Mouse (Mus musculus) spleen, postnatal 36 days (tissue): ENCODE results near the gene Stox2.
"Not testable (repeated sequence)": the region's sequence is repeated elsewhere in the genome, so short reads cannot be mapped to it uniquely, and the experiment has no call there.

Experiments
- DNase-seq, 2 experiments: peaks; one replicate each; pipeline ENCODE4 v3.0.0; 2022; ENCODE audit warnings: low spot score in 2 of 2, mixed read lengths in 1 of 2

Gene Stox2

GRCm38 (mm10) chr8:47446312-47447046 is at the start of gene Stox2:
Gene Stox2 (minus strand): TSS chr8:47446362.
- no peak for DNase-seq

GRCm38 (mm10) chr8:47495428-47495827 is 49.3 kb upstream of the Stox2 start:
- no peak for DNase-seq

GRCm38 (mm10) chr8:47494602-47495153 is 48.5 kb upstream of the Stox2 start:
- DNase-seq: no peak

GRCm38 (mm10) chr8:47493106-47493505 is 46.9 kb upstream of the Stox2 start:
- DNase-seq: no peak

- no peak for DNase-seq
Observed at GRCm38 (mm10) chr8:47487231-47487630, 41.1 kb upstream of the Stox2 start.

- DNase-seq: no peak
Observed at GRCm38 (mm10) chr8:47482354-47483071, 36.4 kb upstream of the Stox2 start.

GRCm38 (mm10) chr8:47480039-47480438 is 33.9 kb upstream of the Stox2 start:
- DNase-seq: no peak

- no peak for DNase-seq
Observed at GRCm38 (mm10) chr8:47461650-47462049, 15.5 kb upstream of the Stox2 start.

GRCm38 (mm10) chr8:47459216-47459749 is 13.1 kb upstream of the Stox2 start:
- DNase-seq: no peak

GRCm38 (mm10) chr8:47458591-47458990 is 12.4 kb upstream of the Stox2 start:
- DNase-seq: no peak

GRCm38 (mm10) chr8:47449211-47449610 is 3.0 kb upstream of the Stox2 start:
- DNase-seq: not testable (repeated sequence)

GRCm38 (mm10) chr8:47439271-47439670 is 6.9 kb downstream of the Stox2 start:
- DNase-seq: no peak

- DNase-seq: no peak
Observed at GRCm38 (mm10) chr8:47437976-47438375, 8.2 kb downstream of the Stox2 start.

- DNase-seq: no peak
Observed at GRCm38 (mm10) chr8:47435861-47436260, 10.3 kb downstream of the Stox2 start.

GRCm38 (mm10) chr8:47435412-47435811 is 10.8 kb downstream of the Stox2 start:
- DNase-seq: no peak

- DNase-seq: no peak
Observed at GRCm38 (mm10) chr8:47431263-47431662, 14.9 kb downstream of the Stox2 start.

GRCm38 (mm10) chr8:47414258-47414525 is 32.0 kb downstream of the Stox2 start:
- not testable (repeated sequence) for DNase-seq

GRCm38 (mm10) chr8:47413524-47414257 is 32.5 kb downstream of the Stox2 start:
- DNase-seq: peak in 1 of 2 experiments; percentile 2

GRCm38 (mm10) chr8:47412696-47413523 is 33.3 kb downstream of the Stox2 start:
- no peak for DNase-seq

- DNase-seq: no peak
Observed at GRCm38 (mm10) chr8:47411994-47412695, 34.0 kb downstream of the Stox2 start.

GRCm38 (mm10) chr8:47411321-47411720 is 34.8 kb downstream of the Stox2 start:
- no peak for DNase-seq
